Mouse (Mus musculus) bone marrow, adult 2 months (tissue): ENCODE results near the gene Rela.

Source experiments
- CTCF ChIP-seq: fragments of 200-500 bp; IDR thresholded peaks from 2 replicates; pipeline ENCODE4 v1.5.1; 2011; ENCODE audit warnings: low read length, control low read depth; ENCODE audit not compliant: control insufficient read depth, insufficient read depth
- POLR2A ChIP-seq: fragments of 200-500 bp; IDR thresholded peaks from 2 replicates; pipeline ENCODE4 v1.6.1; 2011; ENCODE audit warnings: low read depth, mild to moderate bottlenecking, control low read depth, low read length, borderline replicate concordance; ENCODE audit not compliant: control insufficient read depth

DNA sequence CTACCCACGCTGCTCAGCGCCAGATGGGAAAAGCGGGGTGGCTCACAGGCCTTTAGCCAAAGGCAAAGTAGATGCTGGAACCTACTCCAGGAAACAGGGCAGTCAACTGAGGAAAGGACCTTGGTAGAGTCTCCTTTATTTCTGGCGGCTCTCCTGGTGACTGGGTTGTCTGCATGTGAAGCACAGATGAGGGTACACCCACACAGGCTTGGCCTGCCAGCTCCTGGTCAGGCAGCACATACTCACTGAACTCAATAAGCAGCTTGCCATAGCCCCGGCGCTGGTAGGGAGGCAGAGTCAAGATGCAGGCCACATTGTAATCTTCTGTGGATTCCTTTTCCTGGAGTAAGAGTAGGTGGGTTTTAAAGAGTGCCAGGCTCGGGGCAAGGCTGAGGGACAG is 32.2 kb upstream of the Rela start:
- TF ChIP-seq CTCF (no peak), POLR2A (no peak)
